Mouse (Mus musculus) lung, postnatal 14 days (tissue): ENCODE results near the gene Dock9.
A peak's percentile ranks its signal among the peaks of the same experiment; 100 is the strongest.

Source experiments
- DNase-seq: peaks from one replicate; pipeline ENCODE4 v3.0.0; 2021

Dock9 gene

DNA sequence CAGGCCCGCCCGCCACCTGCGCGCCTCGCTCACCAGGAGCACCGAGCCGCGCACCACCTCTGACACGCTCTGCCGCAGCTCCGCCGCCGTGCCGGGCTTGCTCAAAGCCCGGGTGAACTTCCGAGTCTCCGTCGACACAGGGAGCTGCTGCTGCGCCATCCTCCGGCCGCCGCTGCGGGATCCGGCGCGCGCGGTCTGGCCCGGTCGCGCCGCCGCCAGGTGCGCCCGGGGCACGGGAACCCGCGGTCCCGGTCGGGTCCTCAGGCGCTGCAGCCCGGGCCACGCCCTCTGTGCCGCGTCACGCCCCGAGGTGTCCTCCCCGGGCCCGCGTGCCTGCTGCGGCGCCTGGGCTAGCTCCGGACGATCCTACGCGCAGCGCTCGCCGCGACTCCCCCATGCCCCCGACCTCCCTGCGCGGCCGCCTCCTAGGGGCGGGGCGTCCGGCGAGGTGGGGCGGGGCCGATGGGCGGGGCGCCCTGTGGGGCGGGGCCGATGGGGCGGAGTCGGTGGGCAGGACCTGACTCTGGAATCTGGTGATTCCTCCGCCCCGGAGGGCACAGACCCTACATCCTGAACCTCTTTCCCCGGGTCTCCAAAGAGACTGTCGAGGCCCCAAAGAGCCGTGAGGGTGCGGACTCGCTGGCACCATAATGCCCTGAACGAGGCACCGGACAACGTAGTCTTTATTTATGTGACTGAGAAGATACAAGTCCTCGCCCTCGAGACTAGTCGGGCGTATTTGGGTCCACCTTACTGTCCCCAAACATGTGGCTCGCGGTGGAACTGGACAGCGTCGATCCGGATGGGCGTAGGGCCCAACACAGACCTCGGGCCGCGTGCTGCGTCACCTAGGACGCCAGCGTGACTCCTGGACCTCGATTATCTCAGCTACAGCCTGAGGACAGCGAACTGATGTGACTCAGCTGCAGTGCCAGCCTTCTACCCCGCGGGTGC lies at the start of gene Dock9:
Gene Dock9 (minus strand): TSS at position 381 of the 954 bp plus-strand sequence.
- DNase-seq, result peak; percentile 89

DNA sequence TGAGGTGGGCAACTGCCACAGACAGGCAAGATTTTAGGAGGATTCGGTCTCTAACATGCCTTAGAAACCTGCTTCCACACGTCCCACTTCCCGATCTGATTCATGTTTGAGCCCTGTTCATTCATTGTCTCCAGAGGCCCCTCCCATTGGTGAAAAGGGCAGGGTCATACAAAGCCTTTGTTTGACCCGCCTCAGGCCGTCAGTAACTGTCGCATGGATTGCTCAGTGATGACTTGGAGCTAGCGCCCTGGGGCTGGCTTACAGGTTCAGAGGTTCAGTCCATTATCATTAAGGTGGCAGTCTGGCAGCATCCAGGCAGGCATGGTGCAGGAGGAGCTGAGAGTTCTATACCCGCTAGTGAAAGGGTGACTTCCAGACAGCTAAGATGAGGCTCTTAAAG lies 46.8 kb upstream of the Dock9 start:
- DNase-seq, result no peak

DNA sequence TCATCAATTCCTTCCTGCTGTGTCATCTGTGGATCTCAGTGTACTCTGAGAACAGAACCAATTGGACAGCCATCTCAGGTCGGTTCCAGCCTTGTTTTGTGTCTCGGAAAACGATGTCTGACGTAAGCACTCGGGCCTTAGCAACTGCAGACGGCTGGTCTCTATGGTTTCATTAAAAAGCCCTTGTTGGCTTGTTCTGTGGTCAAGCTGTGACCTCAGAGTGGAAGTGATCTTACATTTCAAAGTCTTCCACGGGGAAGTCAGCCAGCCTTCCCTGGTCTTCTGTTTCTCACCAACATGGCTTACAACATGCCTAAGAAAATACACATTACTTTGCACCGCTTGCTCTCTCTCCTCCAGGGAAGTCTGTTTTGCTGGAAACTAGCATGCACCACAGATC lies 42.6 kb upstream of the Dock9 start:
- no peak for DNase-seq

DNA sequence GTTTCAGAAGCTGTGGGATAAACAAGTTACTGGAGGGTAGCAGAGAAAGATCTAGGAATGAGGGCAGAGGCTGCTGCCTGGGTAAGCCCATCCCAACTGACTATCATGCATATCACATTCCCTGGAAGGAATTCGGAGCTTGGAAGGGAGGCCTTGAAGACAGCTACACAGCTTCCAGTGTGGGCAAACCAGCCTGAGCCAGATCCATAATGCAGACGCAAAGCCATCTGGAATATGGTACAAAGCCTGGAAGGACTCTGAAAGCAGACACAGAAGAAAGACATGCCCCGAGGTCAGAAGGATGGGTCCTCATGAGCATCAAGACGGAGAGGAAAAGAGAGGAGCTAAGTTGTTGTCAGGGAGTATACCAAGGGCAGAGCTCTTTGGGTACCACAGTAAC lies 40.5 kb upstream of the Dock9 start:
- no peak for DNase-seq

DNA sequence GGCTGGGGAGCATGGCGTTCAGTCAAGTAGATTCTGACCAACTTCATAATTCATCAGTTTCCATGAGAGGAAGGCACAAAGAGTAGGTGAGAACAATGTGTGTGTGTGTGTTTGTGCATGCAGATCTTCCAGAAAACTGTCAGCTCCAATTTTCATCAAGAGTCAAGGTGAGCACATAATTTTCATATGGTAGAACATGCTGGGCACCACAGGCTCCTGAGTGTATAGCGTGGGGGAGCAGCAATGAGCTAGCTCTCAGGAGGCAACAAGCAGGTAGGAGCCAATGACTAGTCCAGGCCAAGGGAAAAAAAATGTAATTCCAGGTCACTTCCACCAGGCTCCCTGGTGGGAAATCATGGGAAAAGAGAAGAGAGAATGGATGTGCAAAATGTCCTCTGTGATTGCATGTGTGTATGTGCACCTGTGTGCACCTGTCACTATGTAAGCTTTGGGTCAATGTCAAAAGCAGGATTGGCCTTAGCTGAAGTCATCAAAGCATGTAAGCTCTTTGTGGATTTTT lies 35.4 kb upstream of the Dock9 start:
- DNase-seq, result no peak

DNA sequence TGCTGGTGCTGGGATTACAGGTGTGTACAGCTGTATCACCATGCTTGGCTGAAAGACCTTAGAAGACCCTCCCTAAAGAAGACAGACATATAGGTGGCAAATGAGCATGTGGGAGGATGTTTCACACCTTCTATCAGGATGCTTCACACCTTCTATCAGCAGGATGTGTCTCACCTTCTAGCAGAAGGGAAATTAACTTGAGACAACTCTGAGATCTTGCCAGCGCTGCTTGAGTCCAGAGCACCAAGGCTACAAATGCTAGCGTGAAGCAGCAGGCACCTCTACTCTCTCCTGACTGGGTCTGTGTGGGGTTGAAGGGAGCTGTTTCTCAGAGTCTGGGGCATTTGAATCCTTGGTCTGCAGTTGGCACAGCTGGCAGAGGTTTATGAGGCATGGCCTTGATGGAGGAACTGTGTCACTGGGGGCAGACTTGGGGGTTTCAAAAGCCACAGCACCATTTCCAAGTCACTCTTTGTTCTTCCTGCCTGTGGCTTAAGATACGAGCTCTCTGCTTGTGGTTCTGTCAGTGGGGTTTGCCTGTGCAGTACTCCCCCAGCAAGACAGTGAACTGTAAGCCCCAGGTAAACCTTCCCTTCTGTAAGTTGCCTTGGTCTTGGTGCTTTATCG lies 32.3 kb upstream of the Dock9 start:
- no peak for DNase-seq

DNA sequence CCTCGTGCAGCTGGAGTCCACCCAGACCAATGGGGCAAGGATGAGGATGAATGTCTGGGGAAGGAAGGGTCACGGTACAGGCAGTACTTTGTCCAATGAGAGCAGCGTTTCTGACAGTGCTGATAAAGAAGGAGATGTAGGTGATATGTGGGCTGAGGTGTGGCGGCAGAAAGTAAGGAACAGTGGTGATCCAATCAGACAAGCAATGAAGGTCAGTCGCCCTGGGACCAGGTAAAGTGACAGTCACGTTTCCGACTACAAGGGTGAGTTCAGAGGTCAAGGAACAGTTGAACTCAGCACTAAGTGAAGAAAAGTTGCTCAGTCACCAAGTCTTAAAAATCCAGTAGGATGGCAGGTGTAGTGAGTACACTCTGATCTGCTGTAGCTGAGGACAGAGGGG lies 29.5 kb upstream of the Dock9 start:
- no peak for DNase-seq

DNA sequence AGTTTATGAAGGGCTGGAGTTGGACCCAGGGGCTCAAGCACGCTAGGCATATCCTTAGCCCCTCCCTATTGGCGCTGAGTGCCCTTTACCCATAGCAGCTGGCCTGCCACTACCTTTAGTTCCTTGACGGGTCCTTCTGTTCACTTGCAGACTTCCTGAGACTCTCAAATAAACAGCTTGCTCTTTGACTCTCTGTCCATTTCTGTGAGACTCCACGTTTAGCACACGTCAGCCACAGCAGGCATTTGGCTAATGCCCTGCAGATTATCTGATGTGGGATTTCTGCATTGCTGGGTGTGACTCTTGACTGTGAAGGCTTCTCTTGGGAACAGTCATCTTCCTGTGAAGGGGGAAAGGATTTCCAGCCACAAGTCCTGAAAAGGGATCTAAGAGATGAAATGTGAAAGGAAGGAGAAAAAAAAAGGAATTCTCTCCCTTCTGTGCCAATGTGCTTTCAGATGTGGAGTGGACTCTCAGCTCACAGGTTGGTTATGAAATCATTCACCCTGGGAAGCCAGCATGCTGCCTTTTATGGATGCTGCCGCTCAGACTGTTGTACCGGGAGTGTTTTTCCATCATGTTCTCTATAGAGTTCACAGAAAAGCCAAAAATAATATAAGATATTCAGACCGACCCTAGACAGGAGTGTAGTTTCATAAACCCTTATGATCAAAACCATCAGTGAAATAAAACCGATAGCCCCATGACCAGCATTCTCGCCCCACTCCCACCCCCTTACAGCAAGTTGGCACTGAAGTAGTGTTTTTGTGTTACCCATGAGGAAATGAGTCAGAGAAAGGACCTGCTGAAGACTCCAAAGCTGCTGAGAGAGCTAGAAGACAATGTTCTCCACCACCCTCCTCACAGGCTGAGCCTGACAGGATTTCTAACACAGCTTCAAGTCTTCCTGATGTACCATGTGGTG lies 28.1 kb upstream of the Dock9 start:
- DNase-seq, result peak; percentile 26

DNA sequence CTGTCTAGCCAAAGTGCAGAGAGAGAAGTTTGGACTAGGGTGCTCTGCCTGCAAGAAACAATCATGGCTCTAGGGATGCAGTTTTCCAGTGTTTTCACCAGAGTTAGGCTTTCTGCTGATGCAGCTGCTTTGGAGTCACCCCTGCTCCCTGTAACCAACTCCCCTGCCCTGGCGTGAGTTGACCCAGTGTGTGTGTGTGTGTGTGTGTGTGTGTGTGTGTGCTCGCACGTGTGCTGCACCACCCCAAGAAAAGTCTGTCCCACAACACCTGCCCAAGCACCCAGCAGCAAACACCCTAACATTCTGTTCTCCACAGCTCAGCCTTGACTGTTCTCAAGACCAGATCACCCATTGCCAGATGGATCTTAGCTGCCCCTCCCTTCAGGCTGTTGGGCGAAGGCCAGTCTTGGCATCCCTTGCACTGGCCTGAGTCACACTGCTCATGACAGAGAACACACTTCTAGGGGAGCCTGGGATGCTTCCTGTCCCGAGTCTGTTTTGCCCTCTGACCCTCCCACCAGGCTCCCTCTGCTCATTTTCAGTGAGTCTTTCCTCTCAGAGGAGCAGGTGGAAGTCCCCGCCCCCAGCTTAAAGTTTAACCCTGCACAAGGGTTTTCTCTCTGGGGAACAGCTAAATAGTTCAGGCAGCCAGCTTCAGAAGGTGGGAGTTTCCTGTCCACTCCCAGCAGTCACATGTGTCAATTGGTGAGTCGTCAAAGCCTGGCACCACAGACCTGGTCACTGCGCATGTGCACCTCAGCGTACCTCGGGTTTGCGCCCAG lies 26.9 kb upstream of the Dock9 start:
- DNase-seq, result peak; percentile 64

DNA sequence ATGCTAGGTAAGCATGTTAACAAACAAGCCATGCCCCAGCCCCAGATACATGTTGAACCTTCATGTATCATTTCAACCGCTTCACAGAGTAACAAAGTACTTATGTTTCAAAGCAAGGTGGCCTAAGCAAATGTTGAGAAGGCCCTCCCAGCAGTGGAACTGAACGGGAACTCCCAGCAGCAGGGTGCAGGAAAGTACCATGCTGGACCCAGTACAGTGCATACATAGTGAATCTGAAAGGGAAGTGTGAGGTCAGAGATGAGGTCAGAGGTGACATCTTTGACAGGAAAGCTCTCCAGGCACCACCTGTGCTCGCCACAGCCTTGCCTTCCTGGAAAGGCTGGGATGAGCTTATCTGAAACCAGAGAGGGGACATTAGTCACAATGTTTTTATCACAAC lies 25.4 kb upstream of the Dock9 start:
- DNase-seq, result peak; percentile 2

DNA sequence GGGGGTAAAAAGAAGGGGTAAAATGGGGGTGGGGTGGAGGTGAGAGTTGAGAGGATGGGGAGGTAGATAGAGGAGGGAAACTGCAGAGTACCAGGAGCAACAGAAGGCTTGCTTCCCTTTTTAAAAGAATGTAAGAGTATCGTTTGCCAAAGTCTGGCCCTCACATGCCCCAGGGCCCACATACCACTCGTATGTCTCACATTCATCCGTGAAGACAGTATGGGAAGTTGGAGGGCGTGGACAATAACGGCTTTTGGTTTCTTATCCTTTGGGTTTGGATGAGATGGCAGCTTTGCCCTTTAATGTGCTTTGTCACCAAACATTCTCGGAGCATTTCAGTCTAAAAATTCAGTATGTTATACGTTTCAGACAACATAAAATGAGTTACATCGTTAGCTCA lies 24.9 kb upstream of the Dock9 start:
- DNase-seq, result no peak

DNA sequence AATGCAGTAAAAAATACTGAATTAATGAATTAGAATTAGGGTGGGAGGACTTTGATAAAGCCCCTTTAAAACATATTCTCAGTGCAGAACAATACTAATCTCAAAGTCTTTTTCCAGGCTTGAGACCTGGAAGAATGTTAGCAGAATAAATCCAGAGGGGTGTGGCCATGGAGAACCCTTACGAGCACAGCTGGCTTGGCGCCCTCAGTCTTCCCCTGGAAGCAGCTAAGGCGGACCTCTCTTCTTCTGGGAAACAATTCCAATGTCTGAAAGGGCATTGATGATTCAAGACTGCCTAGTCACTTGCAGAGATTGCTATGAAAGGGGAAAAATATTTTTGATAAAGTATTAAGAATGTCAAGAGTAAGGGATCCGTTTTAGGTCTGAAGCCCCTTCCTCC lies 9.2 kb upstream of the Dock9 start:
- peak; percentile 50 for DNase-seq

DNA sequence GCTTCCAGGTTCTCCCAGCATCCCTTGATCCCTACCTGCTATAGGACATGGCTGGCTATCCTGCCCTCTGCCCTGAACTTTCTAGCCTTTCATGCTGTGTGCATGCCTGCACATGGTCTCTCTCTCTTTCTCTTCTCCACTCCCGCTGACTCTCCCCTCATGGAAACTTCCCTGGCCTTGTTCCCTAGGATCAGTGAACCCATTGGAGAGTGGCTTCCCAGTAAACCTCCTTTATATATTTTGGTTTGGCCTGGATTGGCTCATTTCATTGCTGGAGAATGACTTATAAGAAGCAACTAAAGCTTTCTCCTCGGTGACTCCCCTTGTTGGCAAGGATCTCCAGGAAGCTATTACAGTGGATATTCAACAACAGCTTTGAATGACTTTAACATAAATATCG lies 8.7 kb upstream of the Dock9 start:
- DNase-seq, result no peak

DNA sequence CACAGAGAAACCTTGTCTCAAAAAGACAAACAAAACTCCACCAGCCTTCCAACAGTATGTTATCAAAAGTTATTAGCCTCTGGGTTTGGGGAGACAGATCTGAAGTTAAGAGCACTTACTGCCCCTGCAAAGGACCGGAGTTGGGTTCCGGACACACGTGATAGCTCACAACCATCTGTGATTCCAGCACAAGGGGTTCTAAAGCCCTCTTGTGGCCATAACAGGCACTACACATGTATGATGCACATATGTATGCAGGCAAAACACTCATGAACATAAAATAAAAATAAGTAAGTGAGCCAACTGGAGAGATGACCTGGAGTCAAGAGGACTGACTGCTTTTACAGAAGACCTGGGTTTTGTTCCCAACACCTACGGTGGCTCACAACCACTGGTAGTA lies 6.8 kb upstream of the Dock9 start:
- DNase-seq, result no peak

DNA sequence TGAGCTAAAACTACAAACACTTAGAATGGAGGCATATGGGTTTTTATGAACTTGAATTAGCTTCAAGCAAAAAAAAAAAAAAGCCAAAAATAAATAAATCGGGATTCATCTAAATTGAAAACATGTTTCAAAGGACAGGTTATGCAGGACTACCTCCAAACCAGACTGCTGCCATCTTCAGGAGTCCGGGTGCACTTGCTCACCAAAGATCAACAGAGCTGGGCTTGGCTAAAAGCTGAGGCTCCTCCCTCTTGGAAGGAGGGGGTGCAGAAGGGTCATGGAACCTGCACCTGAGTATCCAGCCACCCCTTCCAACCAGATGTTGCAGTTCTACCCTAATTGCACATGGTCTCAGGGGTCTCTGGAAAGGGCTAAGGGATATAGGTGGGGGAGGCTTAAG lies 3.3 kb upstream of the Dock9 start:
- DNase-seq, result no peak

DNA sequence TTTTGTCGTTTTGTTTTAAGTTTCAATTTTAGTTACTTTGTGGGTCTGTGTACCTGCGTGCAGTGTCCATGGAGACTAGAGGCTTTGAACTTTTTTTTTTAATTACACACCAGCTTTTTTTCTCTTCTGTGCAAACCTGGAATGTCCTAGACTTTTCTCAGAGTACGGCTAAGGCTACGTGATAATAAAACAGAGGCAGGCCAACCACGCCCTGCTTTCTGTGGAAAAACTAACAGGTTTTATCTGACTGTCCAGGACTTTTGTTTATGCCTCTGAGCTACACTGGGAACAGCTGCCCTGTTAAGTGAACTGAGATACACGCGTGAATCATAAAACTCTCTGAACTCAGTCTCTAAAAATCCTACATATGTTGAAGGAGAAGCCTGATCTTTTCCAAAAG lies 1.5 kb upstream of the Dock9 start:
- no peak for DNase-seq

DNA sequence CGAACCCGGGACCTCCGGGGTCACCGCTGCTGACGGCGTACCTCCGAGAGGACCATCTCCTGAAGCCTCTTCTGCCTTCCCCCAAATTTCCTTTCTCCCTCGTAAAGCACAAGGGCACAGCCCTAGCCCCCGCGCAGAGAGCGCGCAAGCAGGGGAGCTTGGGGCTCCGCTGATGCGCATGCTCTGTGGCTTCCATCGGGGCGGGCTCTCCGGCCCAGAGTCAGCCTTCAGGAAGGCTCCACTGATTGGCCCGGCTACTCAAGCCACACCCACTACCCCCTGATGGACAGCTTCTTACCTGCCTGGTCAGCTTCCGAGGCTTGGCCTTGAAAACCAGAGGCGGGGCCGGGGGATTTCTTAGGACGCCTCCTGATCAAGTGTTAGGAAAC lies 768 bp upstream of the Dock9 start:
- DNase-seq, result peak; percentile 90

DNA sequence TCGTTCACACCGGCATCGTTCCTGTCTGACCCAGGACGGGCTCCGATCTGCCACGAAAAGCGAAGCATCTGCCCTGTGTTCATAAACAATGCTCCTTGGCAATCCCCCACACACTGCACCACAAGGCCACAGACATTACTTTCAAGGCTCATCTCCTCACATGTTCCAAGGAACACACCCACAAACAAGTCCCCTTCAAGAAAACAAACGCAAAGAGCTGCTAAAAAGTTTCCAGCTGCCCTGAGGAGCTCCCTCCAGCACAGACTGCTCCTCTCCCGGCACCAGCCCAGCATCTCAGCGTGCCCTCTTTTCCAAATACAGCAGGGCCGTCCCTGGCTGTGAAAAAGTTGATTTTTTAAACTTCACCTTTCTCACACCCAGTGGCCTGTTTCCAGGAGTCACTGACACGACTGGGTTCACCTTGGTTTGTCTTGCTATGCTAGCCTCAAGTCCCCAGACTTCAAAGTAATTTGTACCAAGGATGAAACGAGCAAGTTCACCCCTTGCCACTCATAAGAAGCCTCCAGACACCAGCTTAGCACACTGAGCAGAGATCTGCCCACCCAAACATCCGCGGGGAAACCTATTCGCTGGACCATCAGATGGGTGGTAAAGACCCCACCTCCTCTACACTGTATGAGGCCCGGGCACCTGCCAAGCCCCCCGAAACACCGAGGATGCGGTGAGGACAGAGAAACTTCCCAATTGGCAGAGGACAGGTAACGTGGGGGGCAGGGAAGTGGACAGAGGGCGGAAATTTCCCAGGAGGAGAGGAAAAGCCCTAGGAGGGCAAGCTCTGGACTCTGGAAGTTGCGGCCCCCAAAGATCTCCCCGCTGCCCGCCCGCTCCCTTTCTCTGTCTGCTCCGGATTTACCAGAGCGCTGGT lies 823 bp downstream of the Dock9 start:
- no peak for DNase-seq

DNA sequence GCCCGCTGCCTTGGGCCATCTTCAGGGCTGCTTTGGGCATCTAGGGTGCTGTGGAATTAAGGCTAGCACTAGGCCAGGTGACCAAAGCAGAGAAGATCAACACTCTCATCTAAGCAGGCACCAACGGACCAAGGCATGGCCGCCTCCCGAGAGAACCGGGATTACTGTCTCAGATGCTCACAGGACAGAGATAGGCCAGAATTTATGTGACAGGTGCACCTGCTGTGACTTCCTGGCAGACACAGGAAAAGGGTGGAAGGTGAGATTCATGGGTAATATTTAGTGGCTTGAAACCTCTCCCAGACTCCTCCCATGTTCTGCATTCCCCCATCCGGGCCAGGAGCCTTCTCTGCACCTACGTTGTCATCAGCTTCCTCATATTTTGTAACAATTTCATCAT lies 2.1 kb downstream of the Dock9 start:
- no peak for DNase-seq

DNA sequence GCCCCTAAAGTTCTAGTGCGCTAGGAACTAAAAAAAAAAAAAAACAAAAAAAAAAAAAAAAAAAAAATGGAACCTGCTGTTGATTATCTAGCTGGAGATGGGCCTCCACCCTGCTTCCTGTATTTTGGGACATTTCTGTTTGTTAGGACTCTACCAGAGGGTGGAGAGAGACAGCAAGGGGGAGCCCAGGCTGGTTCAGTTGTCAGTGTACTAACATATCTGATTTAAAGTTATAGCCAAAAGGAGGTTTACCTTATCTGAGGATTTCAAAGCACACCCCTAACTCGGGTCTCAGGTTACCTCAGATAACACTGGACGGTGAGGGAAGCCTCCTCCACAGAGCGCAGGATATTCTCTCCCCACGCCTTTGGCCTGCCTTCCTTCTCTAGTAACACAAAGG lies 4.0 kb downstream of the Dock9 start:
- DNase-seq, result no peak

DNA sequence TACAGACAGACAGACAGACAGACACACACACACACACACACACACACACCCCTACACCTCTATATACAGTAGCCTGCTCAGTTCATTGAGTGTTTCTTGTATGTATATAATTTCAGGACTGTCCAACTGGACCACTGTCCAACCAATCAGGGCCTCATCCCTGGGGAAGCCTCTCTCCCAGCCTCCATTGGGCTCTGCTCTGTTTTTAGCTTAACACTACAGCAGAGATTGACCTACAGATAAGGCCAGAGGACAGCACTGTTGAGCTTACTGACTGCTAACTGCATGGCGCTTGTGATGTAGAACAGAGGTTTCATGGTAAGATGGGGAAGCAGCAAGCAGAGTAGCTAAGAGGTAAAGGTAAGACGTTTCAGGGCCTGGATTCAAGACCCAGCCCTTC lies 5.7 kb downstream of the Dock9 start:
- no peak for DNase-seq
